Mouse (Mus musculus): ENCODE data around the gene Nkain4. TPM values are rescaled to one million over a fixed set of nuclear protein-coding genes. Genes with fewer than 3 reads are reported as not detected.

The Nkain4 gene
- polyA plus RNA-seq, 1 experiment: 2.1 TPM

DNA sequence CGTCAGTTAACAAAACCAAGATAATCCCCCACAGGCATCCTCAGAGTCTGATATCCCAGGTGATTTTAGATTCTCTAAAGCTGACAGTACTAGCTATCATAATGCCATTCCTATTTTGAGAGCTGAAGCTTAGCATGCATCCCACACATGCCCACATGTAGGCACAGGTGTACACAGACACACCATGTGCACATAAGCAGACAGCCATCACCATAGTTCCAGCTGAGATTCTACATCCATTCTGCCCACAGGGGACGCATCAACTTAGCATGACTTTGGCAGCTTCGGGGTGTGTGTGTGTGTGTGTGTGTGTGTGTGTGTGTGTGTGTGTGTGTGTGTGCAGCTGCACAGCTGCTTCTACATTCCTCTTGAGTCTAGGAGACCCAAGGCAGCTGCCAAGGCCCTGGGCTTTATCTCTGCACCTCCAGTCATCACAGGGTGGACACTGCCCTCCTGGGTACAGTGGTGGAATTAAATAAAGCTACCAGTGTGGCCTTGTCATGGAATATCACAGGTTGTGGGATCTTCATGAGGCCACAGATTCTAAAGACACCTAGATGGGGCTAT, 33.9 kb upstream of the Nkain4 start:
- Histone ChIP-seq H3K36me3 (ENCODE audit: control insufficient read depth, insufficient read depth, low read length) (no peaks in the 10 kb centered on the region), H3K27me3 (ENCODE audit: control insufficient read depth, insufficient read depth, low read length) (no peaks in the 10 kb centered on the region), H3K4me3 (ENCODE audit: low read depth, low read length) (no peak overlapping the region), H3K27ac (ENCODE audit: insufficient read depth, low read depth, low read length) (no peak overlapping the region), H3K4me1 (ENCODE audit: control insufficient read depth, insufficient read depth, insufficient read length, low read length) (no peaks in the 10 kb centered on the region)
- 55% methylated on average over 3 of the region's 3 CpGs for WGBS
- no peak for TF ChIP-seq CTCF (IDR thresholded peaks at IDR 0.05; ENCODE audit: extremely low read depth, insufficient read length, insufficient replicate concordance, low read depth, low read length)
- TF ChIP-seq POLR2A (IDR thresholded peaks at IDR 0.05; ENCODE audit: low read depth, low read length): no peak

DNA sequence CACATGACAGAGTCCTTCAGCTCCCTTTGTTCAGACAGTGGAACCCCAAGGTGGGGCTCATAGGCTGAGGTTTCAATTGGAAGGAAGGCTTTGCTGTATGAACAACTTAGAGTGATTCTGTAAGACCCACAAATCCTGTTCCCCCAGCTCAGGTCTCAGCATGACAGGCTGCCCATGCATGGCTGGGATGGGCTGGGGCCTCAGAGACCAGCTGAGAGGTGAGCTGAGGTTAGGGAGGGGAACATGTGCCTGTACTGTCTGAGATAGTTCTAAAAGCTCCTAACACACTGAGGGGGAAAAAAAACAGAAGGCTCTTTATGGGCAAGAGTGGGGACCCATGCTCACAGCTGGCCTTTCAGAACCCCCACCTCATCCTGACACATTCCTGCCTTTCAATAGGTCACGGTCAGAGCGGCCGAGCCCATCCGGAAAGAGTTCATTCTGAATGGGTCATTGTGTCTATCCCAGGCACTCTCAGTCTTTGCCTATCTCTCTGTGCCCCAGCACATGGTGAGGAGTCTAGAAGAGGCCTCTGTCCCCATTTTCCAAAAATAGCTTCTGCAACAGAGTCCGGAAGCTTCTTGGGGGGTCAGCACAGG, 33.0 kb upstream of the Nkain4 start:
- 80% methylated on average over 5 of the region's 5 CpGs for WGBS
- Histone ChIP-seq H3K27ac (ENCODE audit: insufficient read depth, low read depth, low read length) (no peak overlapping the region), H3K4me1 (ENCODE audit: control insufficient read depth, insufficient read depth, insufficient read length, low read length) (no peaks in the 10 kb centered on the region), H3K4me3 (ENCODE audit: low read depth, low read length) (no peak overlapping the region), H3K36me3 (ENCODE audit: control insufficient read depth, insufficient read depth, low read length) (peaks cover 1% of the 10 kb centered on the region; the same call in 1 of the 2 replicates), H3K27me3 (ENCODE audit: control insufficient read depth, insufficient read depth, low read length) (no peaks in the 10 kb centered on the region)
- TF ChIP-seq POLR2A (IDR thresholded peaks at IDR 0.05; ENCODE audit: low read depth, low read length) (no peak), CTCF (IDR thresholded peaks at IDR 0.05; ENCODE audit: extremely low read depth, insufficient read length, insufficient replicate concordance, low read depth, low read length) (no peak)

DNA sequence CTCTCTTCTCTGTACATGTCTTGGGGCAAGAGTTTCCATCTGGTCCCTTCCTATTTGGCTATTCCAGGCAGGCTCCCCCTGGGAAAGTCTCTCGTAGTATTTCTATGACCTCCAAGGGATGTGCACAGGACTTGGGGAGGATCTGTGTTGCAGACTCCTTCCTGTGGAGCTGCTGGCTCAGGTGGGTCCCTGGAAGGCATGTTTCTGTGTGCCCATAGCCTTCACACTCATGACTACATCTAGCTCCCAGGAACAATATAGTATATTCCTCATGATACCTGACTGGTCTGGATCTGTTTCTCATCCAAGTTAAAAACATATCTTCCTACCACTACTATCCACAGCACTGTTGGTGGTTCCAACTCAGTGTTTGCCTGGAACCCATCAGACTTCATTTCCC, 32.5 kb upstream of the Nkain4 start:
- H3K27ac ChIP-seq (ENCODE audit: insufficient read depth, low read depth, low read length): no peak overlapping the region
- H3K27me3 ChIP-seq (ENCODE audit: control insufficient read depth, insufficient read depth, low read length): no peaks in the 10 kb centered on the region
- no peaks in the 10 kb centered on the region for H3K4me1 ChIP-seq (ENCODE audit: control insufficient read depth, insufficient read depth, insufficient read length, low read length)
- WGBS: 50% methylated on average over 1 of the region's 1 CpGs
- TF ChIP-seq POLR2A (IDR thresholded peaks at IDR 0.05; ENCODE audit: low read depth, low read length): no peak
- no peak for TF ChIP-seq CTCF (IDR thresholded peaks at IDR 0.05; ENCODE audit: extremely low read depth, insufficient read length, insufficient replicate concordance, low read depth, low read length)
- H3K36me3 ChIP-seq (ENCODE audit: control insufficient read depth, insufficient read depth, low read length): peaks cover 5% of the 10 kb centered on the region
- no peak overlapping the region for H3K4me3 ChIP-seq (ENCODE audit: low read depth, low read length)

GRCm38 (mm10) chr2:180986449-180986848, 31.9 kb upstream of the Nkain4 start, which contains the start of gene Col20a1:
Gene Col20a1 (plus strand): TSS chr2:180986535.
- TF ChIP-seq CTCF (IDR thresholded peaks at IDR 0.05; ENCODE audit: extremely low read depth, insufficient read length, insufficient replicate concordance, low read depth, low read length) (no peak), POLR2A (IDR thresholded peaks at IDR 0.05; ENCODE audit: low read depth, low read length) (no peak)
- WGBS: 50% methylated on average over 2 of the region's 2 CpGs

GRCm38 (mm10) chr2:180985635-180986034, 31.1 kb upstream of the Nkain4 start:
- H3K4me1 ChIP-seq (ENCODE audit: control insufficient read depth, insufficient read depth, insufficient read length, low read length): no peaks in the 10 kb centered on the region
- WGBS: 36% methylated on average over 2 of the region's 2 CpGs

More at GRCm38 (mm10) chr2:180986449-180986848, 31.9 kb upstream of the Nkain4 start, which contains the start of gene Col20a1:
- Histone ChIP-seq H3K27me3 (ENCODE audit: control insufficient read depth, insufficient read depth, low read length) (no peaks in the 10 kb centered on the region), H3K4me3 (ENCODE audit: low read depth, low read length) (no peak within 1 kb of the TSS), H3K4me1 (ENCODE audit: control insufficient read depth, insufficient read depth, insufficient read length, low read length) (no peaks in the 10 kb centered on the region), H3K36me3 (ENCODE audit: control insufficient read depth, insufficient read depth, low read length) (peaks cover 11% of the 10 kb centered on the region), H3K27ac (ENCODE audit: insufficient read depth, low read depth, low read length) (no peak within 1 kb of the TSS)

GRCm38 (mm10) chr2:180981133-180981532, 26.6 kb upstream of the Nkain4 start:
- 47% methylated on average over 6 of the region's 6 CpGs for WGBS
- TF ChIP-seq POLR2A (IDR thresholded peaks at IDR 0.05; ENCODE audit: low read depth, low read length) (no peak), CTCF (IDR thresholded peaks at IDR 0.05; ENCODE audit: extremely low read depth, insufficient read length, insufficient replicate concordance, low read depth, low read length) (no peak)
- Histone ChIP-seq H3K27ac (ENCODE audit: insufficient read depth, low read depth, low read length) (no peak overlapping the region), H3K4me3 (ENCODE audit: low read depth, low read length) (no peak overlapping the region), H3K36me3 (ENCODE audit: control insufficient read depth, insufficient read depth, low read length) (peaks cover 53% of the 10 kb centered on the region), H3K27me3 (ENCODE audit: control insufficient read depth, insufficient read depth, low read length) (no peaks in the 10 kb centered on the region), H3K4me1 (ENCODE audit: control insufficient read depth, insufficient read depth, insufficient read length, low read length) (no peaks in the 10 kb centered on the region)

More at GRCm38 (mm10) chr2:180985635-180986034, 31.1 kb upstream of the Nkain4 start:
- Histone ChIP-seq H3K4me3 (ENCODE audit: low read depth, low read length) (no peak overlapping the region), H3K27me3 (ENCODE audit: control insufficient read depth, insufficient read depth, low read length) (no peaks in the 10 kb centered on the region), H3K27ac (ENCODE audit: insufficient read depth, low read depth, low read length) (no peak overlapping the region), H3K36me3 (ENCODE audit: control insufficient read depth, insufficient read depth, low read length) (peaks cover 16% of the 10 kb centered on the region)
- TF ChIP-seq POLR2A (IDR thresholded peaks at IDR 0.05; ENCODE audit: low read depth, low read length): no peak
- TF ChIP-seq CTCF (IDR thresholded peaks at IDR 0.05; ENCODE audit: extremely low read depth, insufficient read length, insufficient replicate concordance, low read depth, low read length): no peak

DNA sequence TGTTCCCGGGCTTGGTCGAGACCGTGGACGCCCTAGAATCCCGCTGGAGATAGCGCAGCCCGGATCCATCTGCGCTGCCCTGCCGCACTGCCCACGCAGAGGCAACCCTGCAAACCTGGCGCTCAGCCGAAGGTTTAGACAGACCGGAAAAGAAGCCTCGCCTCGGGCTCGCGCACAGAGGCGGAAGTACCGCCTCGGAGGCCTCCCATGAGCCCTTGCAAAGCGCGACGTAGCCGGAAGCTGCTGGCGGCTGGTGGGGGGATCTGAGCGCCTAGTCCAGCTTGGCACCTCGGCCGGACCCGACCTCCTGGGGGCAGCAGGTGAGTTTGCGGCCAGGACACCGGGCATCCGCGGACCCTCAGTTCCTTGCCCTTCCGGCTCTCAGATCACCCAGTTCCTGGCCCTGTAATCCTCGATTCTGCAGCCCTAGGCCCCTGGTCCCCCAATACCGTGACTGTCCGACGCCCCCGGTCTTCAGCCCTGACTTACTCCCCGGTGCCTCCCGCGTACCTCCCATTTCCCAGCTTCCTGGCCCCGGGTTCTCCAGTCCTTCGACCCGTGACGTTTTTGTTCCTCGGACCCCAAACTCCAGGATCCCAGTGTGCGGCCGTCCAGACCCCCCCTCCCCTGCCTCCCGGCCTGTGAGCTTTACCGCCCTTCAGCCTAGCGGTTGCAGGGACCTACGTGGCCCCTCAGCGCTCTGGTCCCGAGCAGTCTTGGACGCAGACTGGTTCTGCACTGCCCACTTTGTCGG, 12.7 kb upstream of the Nkain4 start, which contains the start of gene Arfgap1:
Gene Arfgap1, plus strand, starts transcription at position 216 of the 754 bp plus-strand sequence.
- peak within 1 kb of the TSS; percentile 96 for H3K4me3 ChIP-seq (ENCODE audit: low read depth, low read length)
- H3K36me3 ChIP-seq (ENCODE audit: control insufficient read depth, insufficient read depth, low read length): peaks cover 18% of the 10 kb centered on the region
- peaks cover 18% of the 10 kb centered on the region; the same call in 1 of the 2 replicates for H3K4me1 ChIP-seq (ENCODE audit: control insufficient read depth, insufficient read depth, insufficient read length, low read length)
- peak within 1 kb of the TSS; percentile 99 for H3K27ac ChIP-seq (ENCODE audit: insufficient read depth, low read depth, low read length)
- WGBS: under 1% methylated on average over 57 of the region's 57 CpGs
- no peaks in the 10 kb centered on the region for H3K27me3 ChIP-seq (ENCODE audit: control insufficient read depth, insufficient read depth, low read length)
- no peak for TF ChIP-seq CTCF (IDR thresholded peaks at IDR 0.05; ENCODE audit: extremely low read depth, insufficient read length, insufficient replicate concordance, low read depth, low read length)
- TF ChIP-seq POLR2A (IDR thresholded peaks at IDR 0.05; ENCODE audit: low read depth, low read length): peak; percentile 77

Measured in small intestine, adult 2 months (tissue).